Mouse (Mus musculus) forebrain, embryonic 16.5 days (tissue): ENCODE results near the gene Lrp3. TPM values are rescaled to one million over a fixed set of nuclear protein-coding genes. Genes with fewer than 3 reads are reported as not detected.
"Not testable (repeated sequence)": the region's sequence is repeated elsewhere in the genome, so short reads cannot be mapped to it uniquely, and the experiment has no call there.

Experiments used
- ATAC-seq: fragments of 200-750 bp; cut with Nextera tagmentation; 2 replicates; pipeline ENCODE4 v1.8.0; 2017; ENCODE audit warnings: mild to moderate bottlenecking, moderate library complexity
- H3K27ac ChIP-seq: fragments of 300-500 bp; sonication (generic); 2 replicates; pipeline ENCODE4 v1.5.1; 2014; ENCODE audit warnings: low read length, control low read depth
- H3K27me3 ChIP-seq: fragments of 300-500 bp; sonication (generic); replicated peaks from 2 replicates; pipeline ENCODE4 v1.6.1; 2014; ENCODE audit warnings: low read length; ENCODE audit not compliant: control insufficient read depth, insufficient read depth
- H3K36me3 ChIP-seq: fragments of 300-500 bp; sonication (generic); 2 replicates; pipeline ENCODE4 v1.6.1; 2014; ENCODE audit not compliant: control insufficient read depth, insufficient read depth
- H3K4me1 ChIP-seq: fragments of 300-500 bp; sonication (generic); replicated peaks from 2 replicates; pipeline ENCODE4 v1.6.1; 2014; ENCODE audit warnings: low read length; ENCODE audit not compliant: control insufficient read depth, insufficient read depth
- H3K4me2 ChIP-seq: fragments of 300-500 bp; sonication (generic); 2 replicates; pipeline ENCODE4 v1.6.1; 2014; ENCODE audit warnings: mild to moderate bottlenecking, low read length, control low read depth
- H3K4me3 ChIP-seq: fragments of 300-500 bp; sonication (generic); replicated peaks from 2 replicates; pipeline ENCODE4 v1.5.1; 2014; ENCODE audit warnings: mild to moderate bottlenecking, low read length, control low read depth
- H3K9ac ChIP-seq: fragments of 300-500 bp; sonication (generic); replicated peaks from 2 replicates; pipeline ENCODE4 v1.6.1; 2014; ENCODE audit warnings: low read depth, low read length, control low read depth
- H3K9me3 ChIP-seq: fragments of 300-500 bp; sonication (generic); 2 replicates; pipeline ENCODE4 v1.6.1; 2016; ENCODE audit warnings: low read length; ENCODE audit not compliant: control insufficient read depth
- WGBS: fragments of 180-500 bp; shearing (Covaris S2); extraction: QIAGEN DNeasy Blood & Tissue Kit; methylation state at CpG from one replicate; pipeline ENCODE4 v1.1.7; 2014; 5-methylcytosine and 5-hydroxymethylcytosine counted together
- polyA plus RNA-seq: library from polyadenylated mRNA; unstranded; fragments of >200 nt; fragmentation: Nextera tagmentation; extraction: Ambion mirVana; gene quantifications from 2 replicates; pipeline ENCODE4 v1.2.1, GENCODE M21; 2015

The Lrp3 gene
- 20.3 and 27.3 TPM in 2 replicates for polyA plus RNA-seq

DNA sequence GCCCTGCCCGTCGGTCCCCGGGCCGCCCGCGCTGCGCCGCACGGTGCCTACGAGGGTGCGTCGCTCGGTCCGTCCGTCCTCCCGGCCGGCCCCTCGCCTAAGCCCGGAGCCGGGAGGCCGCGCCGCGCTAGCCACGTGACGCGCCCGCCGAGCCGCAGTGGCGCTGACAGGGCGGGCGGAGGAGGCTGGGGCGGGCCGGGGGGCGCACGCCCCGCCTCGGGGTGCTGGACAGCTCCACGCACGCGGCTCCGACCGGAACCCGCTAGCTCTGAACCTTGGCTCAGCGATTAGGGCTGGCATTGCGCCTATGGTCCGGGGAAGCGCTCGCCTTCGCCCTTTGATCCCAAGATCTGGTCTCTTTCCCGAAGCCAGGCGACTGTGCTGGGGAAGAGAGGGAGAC, at the start of gene Lrp3:
Gene Lrp3 (minus strand): TSS at position 274 of the 400 bp plus-strand sequence.
- peaks cover 18% of the 10 kb centered on the region for H3K4me1 ChIP-seq
- peak within 1 kb of the TSS; percentile 90 for H3K4me3 ChIP-seq
- no peaks in the 10 kb centered on the region for H3K9me3 ChIP-seq
- H3K36me3 ChIP-seq = peaks cover 13% of the 10 kb centered on the region
- H3K4me2 ChIP-seq = peak within 1 kb of the TSS; percentile 55
- H3K27me3 ChIP-seq = no peaks in the 10 kb centered on the region
- ATAC-seq = peak; percentile 89
- under 1% methylated on average over 46 of the region's 53 CpGs for WGBS
- peak within 1 kb of the TSS; percentile 96 for H3K9ac ChIP-seq
- H3K27ac ChIP-seq = peak within 1 kb of the TSS; percentile 87

DNA sequence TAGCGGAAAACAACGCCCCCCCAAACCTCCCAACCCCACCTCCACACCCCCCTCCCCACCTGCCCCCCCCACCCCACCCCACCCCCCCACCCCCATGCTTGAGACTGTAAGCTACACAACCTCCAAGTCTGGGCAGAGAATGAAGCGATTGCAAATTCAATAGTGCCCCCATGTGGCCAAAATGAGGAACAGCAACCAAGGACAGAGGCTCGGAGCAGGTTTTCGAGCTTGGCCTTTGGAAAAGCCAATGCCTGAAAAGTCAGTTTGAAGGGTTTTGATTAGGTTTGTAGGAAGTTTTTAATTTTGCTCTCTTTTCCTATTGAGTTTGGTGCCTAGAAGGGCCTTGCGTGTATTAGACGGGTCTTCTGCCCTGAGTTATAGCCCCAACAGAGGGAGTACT, 49.4 kb upstream of the Lrp3 start:
- Histone ChIP-seq H3K27me3 (no peaks in the 10 kb centered on the region), H3K27ac (no peak overlapping the region), H3K4me1 (peaks cover 5% of the 10 kb centered on the region; the same call in 1 of the 2 replicates), H3K9me3 (no peaks in the 10 kb centered on the region), H3K36me3 (no peaks in the 10 kb centered on the region), H3K4me2 (no peak overlapping the region), H3K4me3 (no peak overlapping the region), H3K9ac (no peak overlapping the region)
- whole genome bisulfite sequencing = 3% methylated on average over 7 of the region's 7 CpGs
- no peak for ATAC-seq

DNA sequence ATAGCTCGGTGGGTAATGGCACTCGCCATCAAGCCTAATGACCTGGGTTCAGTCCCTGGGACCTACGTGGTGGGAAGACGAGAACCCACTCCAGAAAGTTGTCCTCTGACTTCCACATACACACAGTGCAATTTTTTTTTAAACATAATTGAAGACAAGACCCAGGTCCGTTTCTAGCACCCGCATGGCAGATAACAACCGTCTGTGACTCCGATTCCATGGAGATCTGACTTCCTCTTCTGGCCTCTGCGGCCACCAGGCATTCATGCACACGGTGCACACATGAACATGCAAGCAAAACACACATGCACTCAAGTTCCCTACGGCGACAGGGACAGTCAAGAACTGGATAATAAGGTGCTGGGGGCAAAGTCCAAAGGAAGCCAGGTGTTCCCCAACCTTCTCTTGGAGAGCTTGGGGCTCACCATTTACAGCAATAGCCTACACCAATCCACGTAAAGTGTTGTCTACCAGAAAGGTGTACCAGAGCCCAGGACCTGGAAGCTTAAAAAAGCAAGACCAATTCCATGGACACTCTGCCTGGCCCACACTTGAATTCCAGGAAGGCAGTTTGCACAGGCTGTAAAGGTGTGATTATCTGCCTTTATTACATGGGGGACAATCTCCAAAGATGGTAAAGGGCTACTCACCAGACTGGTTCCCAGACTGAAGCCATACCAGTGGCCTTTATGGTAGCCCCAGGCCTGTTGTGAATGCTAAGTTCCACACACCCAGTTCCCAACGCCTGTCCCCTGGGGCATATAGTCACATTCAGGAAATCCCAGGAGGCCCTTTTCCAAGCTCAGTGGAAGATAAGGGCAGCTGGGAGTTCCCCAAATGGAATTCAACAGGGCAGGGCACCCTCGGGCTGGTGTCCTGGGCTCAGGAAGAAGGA, 48.5 kb upstream of the Lrp3 start:
- Histone ChIP-seq H3K9ac (no peak overlapping the region), H3K36me3 (no peaks in the 10 kb centered on the region), H3K4me1 (no peaks in the 10 kb centered on the region), H3K4me2 (no peak overlapping the region), H3K27me3 (no peaks in the 10 kb centered on the region), H3K27ac (no peak overlapping the region), H3K4me3 (no peak overlapping the region), H3K9me3 (no peaks in the 10 kb centered on the region)
- ATAC-seq = no peak
- WGBS = 85% methylated on average over 15 of the region's 15 CpGs

DNA sequence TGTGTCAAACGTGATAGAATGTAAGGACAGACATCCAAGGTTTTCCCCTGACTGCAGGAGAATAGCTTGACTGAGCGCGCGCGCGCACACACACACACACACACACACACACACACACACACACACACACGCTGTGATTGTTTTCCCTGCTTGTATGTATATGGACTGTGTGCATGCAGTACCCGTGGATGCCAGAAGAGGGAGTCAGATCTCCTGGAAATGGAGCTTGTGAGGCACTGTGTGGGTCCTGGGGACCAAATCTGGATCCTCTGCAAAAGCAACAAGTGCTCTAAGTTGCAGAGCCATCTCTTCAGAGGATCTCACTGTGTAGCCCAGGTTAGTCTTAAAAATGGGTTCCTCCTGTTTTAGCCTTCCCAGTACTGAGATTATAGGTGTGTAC, 44.1 kb upstream of the Lrp3 start:
- no peak overlapping the region for H3K4me2 ChIP-seq
- H3K36me3 ChIP-seq = no peaks in the 10 kb centered on the region
- H3K4me3 ChIP-seq = no peak overlapping the region
- H3K9me3 ChIP-seq = no peaks in the 10 kb centered on the region
- 90% methylated on average over 8 of the region's 8 CpGs for WGBS
- no peaks in the 10 kb centered on the region for H3K4me1 ChIP-seq
- no peaks in the 10 kb centered on the region for H3K27me3 ChIP-seq
- no peak for ATAC-seq
- H3K27ac ChIP-seq = no peak overlapping the region
- H3K9ac ChIP-seq = no peak overlapping the region

DNA sequence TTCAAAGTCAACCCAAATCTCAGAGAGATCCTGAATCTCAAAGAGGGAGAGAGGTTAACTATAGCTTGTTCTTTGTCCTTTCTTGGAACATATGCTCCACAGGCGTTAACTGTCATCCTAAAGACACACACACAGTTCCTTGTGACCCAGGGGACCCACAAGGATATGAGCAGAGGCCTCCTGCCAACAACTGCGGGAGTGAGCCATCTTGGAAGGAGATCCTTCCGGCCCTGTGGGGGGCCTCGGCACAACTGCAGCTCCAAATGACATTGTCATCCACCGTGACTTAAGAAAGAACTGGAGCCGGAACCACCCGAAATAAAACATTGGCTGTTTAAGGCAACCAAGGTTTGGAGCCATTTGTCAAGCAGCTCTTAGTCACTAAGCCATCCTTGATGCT, 43.0 kb upstream of the Lrp3 start:
- no peaks in the 10 kb centered on the region for H3K27me3 ChIP-seq
- no peak overlapping the region for H3K4me3 ChIP-seq
- WGBS = 68% methylated on average over 7 of the region's 7 CpGs
- ATAC-seq = no peak
- no peak overlapping the region for H3K4me2 ChIP-seq
- H3K4me1 ChIP-seq = no peaks in the 10 kb centered on the region
- no peaks in the 10 kb centered on the region for H3K9me3 ChIP-seq
- no peak overlapping the region for H3K27ac ChIP-seq
- H3K9ac ChIP-seq = no peak overlapping the region
- H3K36me3 ChIP-seq = no peaks in the 10 kb centered on the region

DNA sequence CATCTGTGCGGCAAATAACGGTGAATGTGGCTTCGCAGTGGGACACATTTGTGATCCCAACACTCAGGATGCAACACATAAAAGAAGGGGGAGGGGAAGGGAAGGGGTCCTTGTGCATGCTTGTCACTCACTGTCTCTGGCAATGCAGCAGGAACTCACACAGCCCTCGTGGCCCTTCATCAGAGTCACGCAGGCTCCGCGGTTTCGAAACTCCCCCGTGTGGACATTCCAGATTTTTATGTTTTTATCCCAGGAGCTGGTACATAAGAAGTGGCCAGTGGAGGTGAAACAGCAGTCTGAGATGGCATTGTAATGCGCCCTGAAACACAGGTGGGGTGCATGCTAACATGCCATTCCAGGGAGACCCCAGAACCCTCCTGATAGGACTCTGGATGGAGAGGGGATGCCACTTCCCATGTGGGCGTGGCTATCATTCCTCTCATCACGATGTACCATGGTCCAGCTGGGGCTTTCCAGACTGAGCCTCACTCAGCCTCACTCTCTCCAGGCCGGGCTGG, 36.8 kb upstream of the Lrp3 start:
- Histone ChIP-seq H3K4me1 (peaks cover 5% of the 10 kb centered on the region; the same call in 1 of the 2 replicates), H3K9ac (peak overlapping the region; percentile 37; the same call in 1 of the 2 replicates), H3K27me3 (no peaks in the 10 kb centered on the region), H3K4me2 (peak overlapping the region; percentile 53), H3K36me3 (no peaks in the 10 kb centered on the region), H3K4me3 (peak overlapping the region; percentile 34), H3K9me3 (no peaks in the 10 kb centered on the region), H3K27ac (no peak overlapping the region)
- ATAC-seq = peak; percentile 79
- WGBS = 5% methylated on average over 13 of the region's 13 CpGs

DNA sequence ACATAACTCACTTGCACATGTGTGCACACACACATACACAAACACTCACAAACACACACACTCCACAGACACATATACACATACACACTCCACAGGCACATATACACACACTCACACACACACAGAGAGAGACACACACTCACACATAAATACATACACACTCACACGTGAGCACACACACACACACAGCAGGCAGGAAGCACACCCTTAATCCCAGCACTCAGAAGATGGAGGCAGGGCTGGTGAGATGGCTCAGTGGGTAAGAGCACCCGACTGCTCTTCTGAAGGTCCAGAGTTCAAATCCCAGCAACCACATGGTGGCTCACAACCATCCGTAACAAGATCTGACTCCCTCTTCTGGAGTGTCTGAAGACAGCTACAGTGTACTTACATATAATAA, 22.6 kb upstream of the Lrp3 start:
- ATAC-seq, H3K27ac ChIP-seq, H3K4me1 ChIP-seq, H3K9ac ChIP-seq, H3K4me2 ChIP-seq, H3K9me3 ChIP-seq, H3K4me3 ChIP-seq, H3K36me3 ChIP-seq, H3K27me3 ChIP-seq: not testable (repeated sequence)
- 80% methylated on average over 2 of the region's 3 CpGs for WGBS

DNA sequence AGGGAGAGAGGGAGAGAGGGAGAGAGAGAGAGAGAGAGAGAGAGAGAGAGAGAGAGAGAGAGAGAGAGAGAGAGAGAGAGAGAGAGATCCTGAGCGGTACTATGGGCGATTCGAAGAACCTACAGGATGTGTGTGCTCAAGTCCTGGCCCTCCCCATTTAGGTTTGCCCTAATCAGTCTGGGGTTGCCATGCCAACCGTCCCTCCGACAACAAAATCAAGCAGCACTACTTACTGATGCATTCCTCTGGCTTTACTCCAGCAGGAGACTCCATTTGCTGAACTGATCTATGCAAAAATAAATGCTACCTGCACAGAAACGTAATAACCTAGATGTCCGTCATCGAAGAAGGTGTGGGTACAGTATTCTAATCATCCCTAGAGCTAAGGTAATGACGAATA, 20.0 kb upstream of the Lrp3 start:
- Histone ChIP-seq H3K4me2 (peak overlapping the region; percentile 60), H3K27ac (peak overlapping the region; percentile 68), H3K4me3 (peak overlapping the region; percentile 72), H3K27me3 (no peaks in the 10 kb centered on the region), H3K36me3 (no peaks in the 10 kb centered on the region), H3K4me1 (peaks cover 10% of the 10 kb centered on the region), H3K9me3 (peaks cover 2% of the 10 kb centered on the region; the same call in 1 of the 2 replicates), H3K9ac (peak overlapping the region; percentile 36; the same call in 1 of the 2 replicates)
- WGBS = 10% methylated on average over 9 of the region's 9 CpGs
- peak; percentile 66 for ATAC-seq

DNA sequence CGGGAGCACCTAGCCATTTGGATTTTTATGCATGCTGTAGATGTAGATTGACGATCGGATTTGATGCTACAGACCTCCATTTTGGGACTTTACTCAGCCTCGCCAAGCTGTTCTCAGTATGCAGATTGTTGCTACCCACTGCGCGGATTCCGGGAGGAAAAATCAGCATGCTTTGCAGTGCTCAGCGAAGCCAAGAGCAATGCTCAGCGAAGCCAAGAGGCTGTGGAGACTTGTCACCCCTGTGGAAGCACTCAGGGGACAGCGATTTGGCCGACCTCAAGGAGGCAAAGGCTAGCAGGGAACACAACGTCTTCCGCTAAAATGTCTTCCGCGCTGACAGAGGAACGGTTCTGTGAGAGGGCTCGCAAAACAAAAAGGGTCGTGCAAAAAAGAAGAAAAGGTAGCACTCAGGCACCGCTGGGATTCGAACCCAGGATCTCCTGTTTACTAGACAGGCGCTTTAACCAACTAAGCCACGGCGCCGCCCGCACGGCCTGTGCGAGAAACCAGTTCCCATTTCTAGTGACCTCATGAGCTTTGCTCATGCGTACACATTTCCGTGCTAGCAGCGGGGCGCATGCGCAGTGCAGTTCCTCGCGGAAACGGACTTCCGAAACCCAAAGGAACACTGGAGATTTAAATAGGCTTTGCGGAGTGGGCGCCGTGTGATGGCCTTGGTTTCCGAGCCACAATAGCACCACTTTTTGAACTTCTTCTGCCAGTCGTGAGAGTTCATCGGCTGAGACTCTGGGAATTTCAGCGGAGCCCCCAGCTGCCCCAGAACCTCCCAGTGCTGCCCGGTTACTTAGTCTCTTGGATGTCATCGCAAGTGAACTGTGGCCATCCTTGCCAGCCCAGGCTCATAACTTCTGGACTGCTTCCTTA, 19.3 kb upstream of the Lrp3 start:
- Histone ChIP-seq H3K27me3 (no peaks in the 10 kb centered on the region), H3K4me1 (peaks cover 10% of the 10 kb centered on the region), H3K4me3 (peak overlapping the region; percentile 72), H3K36me3 (no peaks in the 10 kb centered on the region), H3K9ac (peak overlapping the region; percentile 79), H3K4me2 (peak overlapping the region; percentile 56), H3K9me3 (peaks cover 2% of the 10 kb centered on the region; the same call in 1 of the 2 replicates), H3K27ac (peak overlapping the region; percentile 98)
- peak; percentile 93 for ATAC-seq
- under 1% methylated on average over 45 of the region's 45 CpGs for WGBS
